Mouse (Mus musculus): ENCODE measurements around the gene Smarcc1. TPM values are rescaled to one million over a fixed set of nuclear protein-coding genes. Genes with fewer than 3 reads are reported as not detected.

Gene Smarcc1
- polyA plus RNA-seq, 2 experiments: 13.5 to 31.4 TPM

- Histone ChIP-seq H3K27ac (no peak overlapping the region), H3K9me3 (ENCODE audit: control insufficient read depth, low read length) (no peaks in the 10 kb centered on the region), H3K4me3 (ENCODE audit: insufficient read depth in 1 of 2, low read depth in 2 of 2, low read length in 2 of 2) (no peak overlapping the region), H3K4me2 (ENCODE audit: low read depth) (no peak overlapping the region), H3K27me3 (ENCODE audit: control insufficient read depth, insufficient read depth, low read length) (no peaks in the 10 kb centered on the region), H3K36me3 (replicated peaks; ENCODE audit: control insufficient read depth, insufficient read depth, low read depth) (no peaks in the 10 kb centered on the region), H3K4me1 (replicated peaks; ENCODE audit: control insufficient read depth in 2 of 2, insufficient read depth in 2 of 2, low read length in 1 of 2) (no peaks in the 10 kb centered on the region), H3K9ac (replicated peaks) (no peak overlapping the region)
- no peak for ATAC-seq (ENCODE audit: insufficient read depth)
- DNase-seq (ENCODE audit: low read depth in 3 of 3, low spot score in 3 of 3): no peak
- TF ChIP-seq EP300 (IDR thresholded peaks at IDR 0.05; ENCODE audit: low read depth) (no peak), CTCF (IDR thresholded peaks at IDR 0.05; ENCODE audit: low read depth) (peak; percentile 47)
- 60% methylated on average over 5 of the region's 5 CpGs for WGBS (ENCODE audit: insufficient replicate concordance)
These were observed 158.4 kb downstream of the Smarcc1 start for GRCm38 (mm10) chr9:110275882-110276281.

- H3K4me2 ChIP-seq (ENCODE audit: low read depth): no peak overlapping the region
- H3K36me3 ChIP-seq (replicated peaks; ENCODE audit: control insufficient read depth, insufficient read depth, low read depth): no peaks in the 10 kb centered on the region
- no peak overlapping the region for H3K27ac ChIP-seq
- DNase-seq (ENCODE audit: low read depth in 3 of 3, low spot score in 3 of 3): no peak
- H3K4me1 ChIP-seq (replicated peaks; ENCODE audit: control insufficient read depth in 2 of 2, insufficient read depth in 2 of 2, low read length in 1 of 2): no peaks in the 10 kb centered on the region
- ATAC-seq (ENCODE audit: insufficient read depth): no peak
- TF ChIP-seq CTCF (IDR thresholded peaks at IDR 0.05; ENCODE audit: low read depth) (no peak), EP300 (IDR thresholded peaks at IDR 0.05; ENCODE audit: low read depth) (no peak)
- H3K4me3 ChIP-seq (ENCODE audit: insufficient read depth in 1 of 2, low read depth in 2 of 2, low read length in 2 of 2): no peak overlapping the region
- H3K9me3 ChIP-seq (ENCODE audit: control insufficient read depth, low read length): no peaks in the 10 kb centered on the region
- H3K9ac ChIP-seq (replicated peaks): no peak overlapping the region
- WGBS (ENCODE audit: insufficient replicate concordance): 55% methylated on average over 8 of the region's 8 CpGs
- H3K27me3 ChIP-seq (ENCODE audit: control insufficient read depth, insufficient read depth, low read length): no peaks in the 10 kb centered on the region
These were observed 159.9 kb downstream of the Smarcc1 start for GRCm38 (mm10) chr9:110277431-110277881.

GRCm38 (mm10) chr9:110284075-110284697 lies 166.7 kb downstream of the Smarcc1 start:
- 80% methylated on average over 8 of the region's 10 CpGs for WGBS (ENCODE audit: insufficient replicate concordance)
- H3K4me3 ChIP-seq (ENCODE audit: insufficient read depth in 1 of 2, low read depth in 2 of 2, low read length in 2 of 2): no peak overlapping the region
- TF ChIP-seq CTCF (IDR thresholded peaks at IDR 0.05; ENCODE audit: low read depth): no peak
- TF ChIP-seq EP300 (IDR thresholded peaks at IDR 0.05; ENCODE audit: low read depth): no peak
- H3K9ac ChIP-seq (replicated peaks): no peak overlapping the region
- no peaks in the 10 kb centered on the region for H3K9me3 ChIP-seq (ENCODE audit: control insufficient read depth, low read length)
- DNase-seq (ENCODE audit: low read depth in 3 of 3, low spot score in 3 of 3) (no peak), ATAC-seq (ENCODE audit: insufficient read depth) (no peak)
- H3K4me1 ChIP-seq (replicated peaks; ENCODE audit: control insufficient read depth in 2 of 2, insufficient read depth in 2 of 2, low read length in 1 of 2): no peaks in the 10 kb centered on the region
- H3K4me2 ChIP-seq (ENCODE audit: low read depth): no peak overlapping the region
- H3K27ac ChIP-seq: no peak overlapping the region
- no peaks in the 10 kb centered on the region for H3K36me3 ChIP-seq (replicated peaks; ENCODE audit: control insufficient read depth, insufficient read depth, low read depth)
- no peaks in the 10 kb centered on the region for H3K27me3 ChIP-seq (ENCODE audit: control insufficient read depth, insufficient read depth, low read length)

GRCm38 (mm10) chr9:110287321-110287924 lies 169.9 kb downstream of the Smarcc1 start:
- no peaks in the 10 kb centered on the region for H3K27me3 ChIP-seq (ENCODE audit: control insufficient read depth, insufficient read depth, low read length)
- H3K4me2 ChIP-seq (ENCODE audit: low read depth): no peak overlapping the region
- 74% methylated on average over 7 of the region's 7 CpGs for WGBS (ENCODE audit: insufficient replicate concordance)
- no peak for TF ChIP-seq EP300 (IDR thresholded peaks at IDR 0.05; ENCODE audit: low read depth)
- no peak for TF ChIP-seq CTCF (IDR thresholded peaks at IDR 0.05; ENCODE audit: low read depth)
- DNase-seq (ENCODE audit: low read depth in 3 of 3, low spot score in 3 of 3): no peak
- no peaks in the 10 kb centered on the region for H3K4me1 ChIP-seq (replicated peaks; ENCODE audit: control insufficient read depth in 2 of 2, insufficient read depth in 2 of 2, low read length in 1 of 2)
- no peaks in the 10 kb centered on the region for H3K9me3 ChIP-seq (ENCODE audit: control insufficient read depth, low read length)
- no peak overlapping the region for H3K9ac ChIP-seq (replicated peaks)
- H3K36me3 ChIP-seq (replicated peaks; ENCODE audit: control insufficient read depth, insufficient read depth, low read depth): no peaks in the 10 kb centered on the region
- no peak overlapping the region for H3K4me3 ChIP-seq (ENCODE audit: insufficient read depth in 1 of 2, low read depth in 2 of 2, low read length in 2 of 2)
- no peak overlapping the region for H3K27ac ChIP-seq
- ATAC-seq (ENCODE audit: insufficient read depth): no peak

Small RNA genes within 50 kb of the gene (microRNA-seq; reads per million reads assigned to microRNA genes)
- gene Mir6236: 124 reads per million, percentile 49 among the genes with 10 or more reads in this experiment

Other genes with a start within 250 kb of the Smarcc1 start
- gene Cdc25a, start 242.1 kb upstream of the Smarcc1 start, polyA plus RNA-seq (2012; rRNA removed): 7.6 and 10.8 TPM in 2 replicates
- gene Cdc25a, start 242.1 kb upstream of the Smarcc1 start, polyA plus RNA-seq (2014; fragmentation: Nextera tagmentation; extraction: Ambion mirVana): 11.9 and 14.9 TPM in 2 replicates
- 13.5 and 16.0 TPM in 2 replicates for gene Map4, start 186.2 kb upstream of the Smarcc1 start, polyA plus RNA-seq (2012; rRNA removed)
- 6.6 and 7.7 TPM in 2 replicates for gene Map4, start 186.2 kb upstream of the Smarcc1 start, polyA plus RNA-seq (2014; fragmentation: Nextera tagmentation; extraction: Ambion mirVana)
- gene Dhx30, start 122 bp downstream of the Smarcc1 start, polyA plus RNA-seq (2012; rRNA removed): 21.3 and 24.9 TPM in 2 replicates
- gene Dhx30, start 122 bp downstream of the Smarcc1 start, polyA plus RNA-seq (2014; fragmentation: Nextera tagmentation; extraction: Ambion mirVana): 27.4 and 37.1 TPM in 2 replicates
- gene Cspg5, start 126.1 kb downstream of the Smarcc1 start, polyA plus RNA-seq (2012; rRNA removed): 0.13 and 0.26 TPM in 2 replicates
- gene Cspg5, start 126.1 kb downstream of the Smarcc1 start, polyA plus RNA-seq (2014; fragmentation: Nextera tagmentation; extraction: Ambion mirVana): 0.11 and 0.13 TPM in 2 replicates
- gene Elp6, start 187.5 kb downstream of the Smarcc1 start, polyA plus RNA-seq (2012; rRNA removed): 7.7 and 8.0 TPM in 2 replicates
- 6.3 and 7.5 TPM in 2 replicates for gene Elp6, start 187.5 kb downstream of the Smarcc1 start, polyA plus RNA-seq (2014; fragmentation: Nextera tagmentation; extraction: Ambion mirVana)
- 9.4 and 12.3 TPM in 2 replicates for gene Scap, start 215.6 kb downstream of the Smarcc1 start, polyA plus RNA-seq (2012; rRNA removed)
- 15.6 and 18.9 TPM in 2 replicates for gene Scap, start 215.6 kb downstream of the Smarcc1 start, polyA plus RNA-seq (2014; fragmentation: Nextera tagmentation; extraction: Ambion mirVana)